Mouse (Mus musculus): Measurements from ENCODE around the gene Eif3c.

- TF ChIP-seq FLI1 (IDR thresholded peaks at IDR 0.05; ENCODE audit: low read length) = no peak
- no peak for TF ChIP-seq GATA1 (IDR thresholded peaks at IDR 0.05; ENCODE audit: borderline replicate concordance, low read length)
These were observed 59.0 kb downstream of the Eif3c start for GRCm38 (mm10) chr7:126507126-126507778.

Data from megakaryocyte, embryonic 14.5 days (primary cell).